Mouse (Mus musculus): ENCODE results near the gene Slc22a5.
"Not testable (repeated sequence)": the region's sequence is repeated elsewhere in the genome, so short reads cannot be mapped to it uniquely, and the experiment has no call there.

Gene Slc22a5

DNA sequence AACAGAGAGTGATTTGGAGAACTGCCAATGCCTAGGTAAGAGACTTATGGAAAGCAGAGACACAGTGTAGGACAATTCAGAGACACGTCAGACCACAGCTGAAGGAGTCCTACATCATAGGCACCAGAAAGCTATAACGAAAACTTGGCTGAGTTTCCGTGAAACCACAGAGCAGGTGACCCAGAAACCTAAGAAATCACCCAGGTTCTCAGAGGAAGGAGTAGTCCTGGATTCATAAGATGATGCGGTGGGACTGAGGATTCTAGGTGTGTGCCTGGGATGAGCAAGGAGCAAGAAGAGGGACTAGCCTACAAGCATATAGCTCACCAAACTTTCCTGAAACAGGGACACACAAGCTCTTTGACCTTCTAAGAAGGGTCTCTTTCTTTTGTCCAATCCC is 3.2 kb downstream of the Slc22a5 start:
- DNase-seq (ENCODE audit: low spot score in 2 of 2): no peak

DNA sequence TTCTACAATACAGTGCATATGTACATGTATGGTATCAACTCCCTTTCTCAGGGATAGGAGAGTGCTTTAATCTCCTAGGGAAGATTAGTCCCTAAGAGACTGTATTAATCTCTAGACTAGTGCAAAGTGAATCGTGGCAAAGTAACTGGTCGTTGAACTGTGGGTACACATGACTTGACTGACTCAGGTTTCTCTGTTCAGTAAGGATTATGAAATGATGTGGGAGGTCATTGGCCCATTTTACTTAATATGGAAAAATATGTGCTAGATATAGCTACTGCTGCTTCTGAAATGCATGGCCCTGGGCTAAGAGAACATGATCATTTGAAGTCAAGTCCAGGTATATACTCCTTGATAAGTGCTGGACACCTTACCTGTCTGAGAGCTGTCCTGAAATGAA is 8.2 kb downstream of the Slc22a5 start:
- DNase-seq (ENCODE audit: low spot score in 2 of 2): no peak

DNA sequence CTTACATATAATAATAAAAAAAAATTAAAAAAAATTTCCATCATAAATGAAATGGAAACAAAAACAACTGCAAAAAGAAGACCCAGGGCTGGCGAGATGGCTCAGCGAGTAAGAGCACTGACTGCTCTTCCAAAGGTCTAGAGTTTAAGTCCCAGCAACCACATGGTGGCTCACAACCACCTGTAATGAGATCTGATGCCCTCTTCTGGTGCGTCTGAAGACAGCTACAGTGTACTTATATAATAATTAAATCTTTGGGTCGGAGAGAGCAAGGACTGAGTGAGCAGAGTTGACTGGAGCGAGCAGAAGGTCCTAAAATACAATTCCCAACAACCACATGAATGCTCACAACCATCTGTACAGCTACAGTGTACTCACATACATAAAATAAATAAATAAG is 13.4 kb downstream of the Slc22a5 start:
- not testable (repeated sequence) for DNase-seq (ENCODE audit: low spot score in 2 of 2)

DNA sequence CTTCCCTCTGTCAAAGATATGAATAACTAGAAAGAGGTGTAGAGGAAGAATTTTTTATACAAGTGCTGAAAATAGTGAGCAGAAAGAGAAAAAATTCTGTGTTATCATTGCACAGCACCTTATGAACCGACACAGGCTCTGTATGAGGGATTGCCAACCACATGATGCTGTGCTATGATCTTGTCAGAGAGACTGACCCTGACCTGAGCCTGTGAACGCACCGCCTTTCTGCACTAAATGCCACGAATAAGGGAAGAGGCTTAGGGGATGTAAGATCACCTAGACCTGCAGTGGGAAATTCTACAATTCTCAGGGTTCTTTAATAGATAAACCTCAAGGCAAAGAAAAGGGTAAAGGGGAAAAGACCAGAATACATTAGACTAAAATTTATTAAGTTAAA is 15.0 kb downstream of the Slc22a5 start:
- no peak for DNase-seq (ENCODE audit: low spot score in 2 of 2)

DNA sequence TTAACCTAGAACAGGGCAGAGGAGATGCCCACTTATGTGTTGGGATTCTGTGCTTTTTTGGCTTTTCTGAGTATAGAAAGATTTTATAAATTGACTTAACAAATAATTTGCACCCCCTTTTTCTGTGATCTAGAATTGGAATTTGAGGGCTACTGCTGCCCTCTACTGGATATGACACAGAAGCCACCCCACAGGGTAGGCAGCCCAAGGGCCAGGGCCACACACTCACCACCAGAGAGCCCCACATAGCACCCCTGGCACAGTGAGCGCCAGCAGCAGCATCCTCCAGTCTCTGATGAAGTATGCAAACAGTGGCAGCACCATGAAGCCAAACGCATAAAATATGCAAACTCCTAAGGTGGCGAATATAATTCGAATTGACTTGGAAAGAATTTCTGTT is 16.8 kb downstream of the Slc22a5 start:
- DNase-seq (ENCODE audit: low spot score in 2 of 2): peak; percentile 20 to 55

DNA sequence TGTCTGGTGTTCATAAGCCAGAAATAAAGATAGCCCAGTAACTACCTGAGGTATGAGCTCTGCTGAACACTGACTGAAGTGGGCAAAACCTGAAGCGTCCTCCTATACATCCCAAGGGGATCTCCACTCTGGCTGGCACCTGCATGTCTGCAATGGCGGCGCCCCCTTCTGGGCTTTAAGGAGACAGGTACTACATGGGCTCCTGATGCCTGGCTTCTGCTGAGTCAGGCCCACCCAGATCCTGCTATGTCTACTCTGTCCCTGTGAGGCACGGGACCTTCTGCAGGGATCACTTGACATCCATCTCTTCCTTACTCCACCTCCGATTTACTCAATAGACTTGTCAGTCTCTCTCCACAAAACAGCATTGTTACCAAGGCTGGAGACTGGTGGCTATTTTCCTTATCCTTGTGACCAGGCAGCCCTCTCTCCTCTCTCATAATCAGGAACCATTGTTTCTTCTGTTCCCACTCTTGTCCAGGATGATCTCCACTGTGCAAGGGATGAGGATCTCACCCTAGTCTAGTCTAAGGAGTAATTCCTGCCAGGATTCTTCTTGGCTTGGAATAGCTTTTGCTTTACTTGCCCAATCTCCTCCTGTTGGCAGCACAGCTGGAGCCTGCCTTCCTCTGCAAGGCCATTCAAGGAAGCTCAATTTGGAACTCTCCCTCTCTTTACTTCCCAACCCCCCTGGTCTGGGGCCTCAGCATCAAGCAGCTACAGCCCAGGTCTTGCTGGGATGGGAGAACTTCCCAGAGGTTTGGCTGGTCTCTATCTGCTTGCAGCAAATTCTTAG is 17.4 kb downstream of the Slc22a5 start:
- DNase-seq (ENCODE audit: low spot score in 2 of 2): not testable (repeated sequence)

DNA sequence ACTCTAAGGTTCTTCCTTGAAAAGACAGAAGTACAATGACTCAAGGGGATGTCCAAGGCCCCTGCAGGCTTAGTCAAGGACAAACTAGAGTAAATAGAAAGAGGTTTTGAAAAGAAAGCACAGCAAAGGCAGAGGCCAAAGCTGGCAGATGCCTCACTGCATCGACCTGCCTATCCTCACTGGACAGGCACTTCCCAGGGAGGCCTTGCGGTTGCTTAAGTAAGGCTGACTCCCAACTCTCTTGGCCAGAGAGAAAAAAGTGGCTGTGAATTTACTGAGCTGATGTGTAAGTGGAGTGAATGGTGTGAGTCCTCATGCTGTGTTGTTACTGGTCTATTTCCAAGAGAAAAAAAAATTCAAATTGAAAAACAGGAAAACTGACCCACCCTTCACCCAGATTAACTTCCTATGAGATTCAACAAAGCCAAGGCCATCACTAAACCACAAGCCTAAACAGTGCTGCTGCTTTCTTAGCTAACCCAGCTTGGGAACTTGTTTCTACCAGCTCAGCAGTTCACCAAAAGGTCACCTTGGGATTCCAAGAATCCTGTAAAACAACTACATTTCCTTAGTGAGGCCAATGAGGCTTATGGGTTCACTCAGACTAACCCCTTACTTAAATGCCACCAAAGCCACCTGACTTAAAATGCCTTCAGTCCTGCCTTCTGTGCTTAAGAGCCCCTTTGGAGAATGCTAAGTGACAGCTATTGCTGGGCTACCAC is 19.5 kb downstream of the Slc22a5 start:
- no peak for DNase-seq (ENCODE audit: low spot score in 2 of 2)

DNA sequence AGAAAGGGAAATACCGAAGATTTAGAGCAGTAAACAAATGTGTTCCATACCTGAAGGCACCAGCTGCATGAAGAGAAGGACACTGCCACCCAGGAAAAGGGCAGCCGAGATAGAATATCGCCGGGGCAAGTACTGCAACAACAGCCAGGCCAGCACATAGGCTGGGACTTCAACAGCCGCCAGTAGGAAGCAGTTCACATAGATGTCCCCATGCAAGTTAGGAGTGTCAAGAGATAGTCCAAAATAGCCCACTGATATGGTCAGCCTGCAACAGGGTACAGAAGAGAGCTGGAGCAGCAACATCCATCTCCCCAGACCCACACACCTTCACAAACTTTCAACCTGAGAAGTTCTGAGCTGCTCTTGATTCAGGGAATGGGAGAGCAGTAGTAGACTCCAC is 22.3 kb downstream of the Slc22a5 start:
- no peak for DNase-seq (ENCODE audit: low spot score in 2 of 2)

DNA sequence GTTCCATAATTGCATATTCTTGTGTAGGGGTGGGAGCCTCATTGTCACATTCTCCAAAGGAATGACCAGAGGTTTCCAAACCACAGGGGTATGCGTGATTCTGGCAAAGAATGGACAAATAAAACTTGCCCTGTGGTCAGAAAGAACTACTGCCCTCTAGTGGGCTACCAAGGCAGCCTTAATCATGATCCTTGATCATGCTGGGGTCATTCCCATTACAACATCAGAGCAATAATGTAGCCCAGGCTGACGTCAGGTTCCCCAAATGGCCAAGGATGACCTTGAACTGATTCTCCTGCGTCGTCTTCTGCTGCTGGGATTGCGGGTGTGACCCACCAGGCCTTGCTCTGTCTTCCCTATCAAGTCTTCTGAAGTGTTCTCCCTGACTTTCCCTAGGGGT is 23.1 kb downstream of the Slc22a5 start:
- not testable (repeated sequence) for DNase-seq (ENCODE audit: low spot score in 2 of 2)

DNA sequence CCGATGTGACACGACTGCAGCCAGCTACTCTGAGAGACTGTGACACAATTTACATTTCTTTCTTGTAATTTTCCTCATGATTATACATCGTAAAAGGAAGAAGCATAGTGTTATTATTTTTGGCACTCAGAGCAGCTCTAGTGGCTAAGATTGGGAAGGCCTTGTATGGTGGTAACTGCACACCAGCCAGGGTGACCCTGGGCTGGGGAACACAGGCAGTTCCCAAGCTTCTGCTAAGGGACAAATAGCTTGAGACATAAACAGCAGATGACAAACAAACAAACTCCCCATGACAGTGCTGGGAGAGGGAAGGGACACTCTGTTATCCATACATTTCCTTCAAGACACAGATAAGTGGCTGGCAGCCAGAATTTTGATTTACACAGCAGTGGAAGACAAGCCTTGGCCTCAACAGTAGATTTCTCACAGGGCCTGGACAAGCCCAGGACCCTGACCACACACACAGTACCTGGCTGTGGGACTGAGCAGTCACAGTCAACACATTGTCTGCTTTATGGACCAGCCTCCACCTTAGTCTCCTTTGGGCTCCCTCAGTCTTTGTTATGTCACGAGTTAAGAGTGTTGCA is 26.6 kb downstream of the Slc22a5 start:
- DNase-seq (ENCODE audit: low spot score in 2 of 2): not testable (repeated sequence)

DNA sequence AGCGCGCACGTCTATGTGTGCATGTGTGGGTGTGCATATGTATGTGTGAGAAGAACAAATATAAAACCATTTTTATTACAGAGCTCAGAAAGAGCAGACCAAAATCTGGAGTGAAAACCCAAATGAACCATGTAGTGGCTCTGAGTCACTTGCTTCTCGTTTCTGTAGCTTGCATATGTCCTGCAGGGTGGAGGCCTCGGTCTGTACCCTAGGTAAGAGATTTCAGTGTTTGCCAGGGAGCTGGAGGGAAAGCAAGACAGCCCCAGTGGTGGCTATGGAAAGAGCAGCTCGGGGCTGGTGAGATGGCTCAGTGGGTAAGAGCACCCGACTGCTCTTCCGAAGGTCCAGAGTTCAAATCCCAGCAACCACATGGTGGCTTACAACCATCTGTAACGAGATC is 30.5 kb downstream of the Slc22a5 start:
- not testable (repeated sequence) for DNase-seq (ENCODE audit: low spot score in 2 of 2)

DNA sequence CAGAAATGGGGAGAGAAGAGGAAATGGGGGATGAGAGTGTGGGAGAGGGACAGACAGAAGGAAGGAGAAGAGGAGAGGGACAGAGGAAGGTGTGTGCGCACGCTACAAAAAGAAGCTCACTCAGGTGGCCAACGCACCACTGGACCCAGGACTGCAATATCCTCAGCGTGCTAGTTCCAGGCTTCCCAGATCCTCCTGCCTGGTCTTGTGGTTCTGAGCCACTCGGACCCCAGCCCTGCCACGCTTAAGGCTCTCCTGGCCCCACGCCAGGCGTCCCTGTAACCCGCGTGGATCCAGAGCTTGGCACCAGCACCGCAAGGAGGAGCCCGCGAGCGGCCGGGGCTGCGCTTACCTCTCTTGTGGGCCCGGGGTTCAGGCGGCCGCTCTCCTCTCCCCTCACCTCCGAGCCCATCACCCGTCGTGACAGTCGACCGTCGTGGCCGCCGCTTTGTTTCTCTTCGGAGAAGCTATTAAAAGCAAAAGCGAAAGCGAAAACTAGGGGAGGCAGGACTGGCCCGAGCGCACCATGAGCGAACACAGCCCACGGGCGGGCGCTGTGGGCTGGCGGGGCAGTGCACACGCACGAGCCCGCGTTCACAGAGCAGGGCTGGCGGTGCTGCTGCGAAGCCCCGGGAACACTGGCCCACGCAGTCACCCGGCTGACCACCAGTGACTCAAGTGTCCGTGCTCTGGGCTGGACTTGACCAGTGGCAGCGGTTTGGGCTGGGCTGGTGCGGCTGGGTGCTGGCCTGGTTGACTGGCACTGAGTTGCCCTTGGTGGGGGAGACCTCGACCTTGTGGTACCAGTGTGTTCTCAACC is 32.5 kb downstream of the Slc22a5 start, which contains the start of gene Gm12216:
TSS of gene Gm12216 (minus strand) at position 496 of the 820 bp plus-strand sequence.
- peak in 1 of 2 experiments; percentile 34 for DNase-seq (ENCODE audit: low spot score in 2 of 2)

DNA sequence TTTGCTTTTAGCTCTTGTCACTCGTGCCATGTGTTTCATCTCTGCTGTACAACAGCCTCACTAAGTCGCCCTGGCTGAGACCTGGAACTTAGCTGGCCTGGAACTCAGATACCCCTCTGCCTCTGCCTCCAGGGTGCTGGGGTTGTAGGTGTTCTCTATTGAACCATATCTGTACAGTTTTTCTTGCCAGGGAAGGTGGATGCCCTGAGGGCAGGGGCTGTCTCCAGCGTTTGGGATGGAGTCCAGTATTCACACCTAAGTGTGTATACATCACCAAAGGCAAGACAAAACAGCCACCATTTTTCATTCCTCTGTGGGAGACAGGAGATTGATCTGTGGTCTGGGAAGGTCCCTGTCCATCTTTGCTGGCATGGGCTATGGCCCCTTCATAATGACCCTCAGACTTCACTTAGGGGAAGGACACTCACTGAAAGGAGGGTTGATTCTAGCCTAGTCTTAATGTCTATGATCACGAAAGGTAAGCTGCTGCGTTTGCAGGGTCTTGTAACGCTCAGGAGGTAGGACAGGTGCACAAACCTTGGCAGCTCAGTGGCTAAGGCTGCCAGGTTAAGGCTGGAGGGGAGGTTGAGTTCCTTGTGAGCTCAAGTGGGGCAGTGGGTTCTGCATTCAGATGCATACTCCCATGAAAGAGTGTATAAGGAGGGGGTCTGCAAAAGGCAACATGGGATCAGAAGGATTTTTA is 33.3 kb downstream of the Slc22a5 start:
- DNase-seq (ENCODE audit: low spot score in 2 of 2): no peak

DNA sequence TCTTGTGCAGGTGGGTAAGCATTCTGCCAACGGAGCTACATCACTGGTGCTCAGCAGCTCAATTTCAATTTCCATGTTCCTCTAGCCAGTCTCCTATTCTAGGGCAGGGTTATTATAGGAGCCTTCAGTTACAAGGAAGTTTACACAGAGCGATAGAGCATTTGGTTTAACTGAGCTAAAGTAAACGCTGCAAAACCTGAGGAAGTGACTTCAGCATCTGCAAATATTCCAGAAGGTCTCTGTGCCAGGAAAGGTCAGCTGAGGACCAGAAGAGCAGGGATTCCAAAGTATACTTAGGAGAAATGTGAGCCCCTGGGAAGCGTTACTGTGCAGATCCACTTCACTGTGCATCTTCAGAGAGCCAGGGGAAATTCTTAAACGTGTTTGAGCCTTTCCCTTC is 37.8 kb downstream of the Slc22a5 start:
- DNase-seq (ENCODE audit: low spot score in 2 of 2): no peak

DNA sequence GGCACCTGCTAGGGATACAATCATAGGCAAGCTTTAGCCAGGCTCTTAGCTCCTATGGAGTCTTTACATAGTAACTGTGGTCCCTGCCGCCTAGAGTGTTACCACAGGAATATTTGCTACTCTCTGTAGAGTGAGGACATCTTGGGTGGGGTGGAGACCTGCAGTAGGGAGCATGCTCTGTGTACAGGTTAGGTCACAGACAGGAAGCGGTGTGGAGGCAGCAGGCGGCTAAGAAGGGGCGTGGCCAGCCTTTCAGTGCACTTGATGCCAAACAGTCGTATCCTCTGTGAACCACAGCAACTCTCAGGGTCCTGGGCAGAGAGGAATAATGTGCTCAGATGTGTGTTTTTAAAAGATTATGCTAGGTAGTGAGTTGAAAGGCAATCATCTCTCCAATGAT is 39.7 kb downstream of the Slc22a5 start:
- peak; percentile 73 to 77 for DNase-seq (ENCODE audit: low spot score in 2 of 2)

DNA sequence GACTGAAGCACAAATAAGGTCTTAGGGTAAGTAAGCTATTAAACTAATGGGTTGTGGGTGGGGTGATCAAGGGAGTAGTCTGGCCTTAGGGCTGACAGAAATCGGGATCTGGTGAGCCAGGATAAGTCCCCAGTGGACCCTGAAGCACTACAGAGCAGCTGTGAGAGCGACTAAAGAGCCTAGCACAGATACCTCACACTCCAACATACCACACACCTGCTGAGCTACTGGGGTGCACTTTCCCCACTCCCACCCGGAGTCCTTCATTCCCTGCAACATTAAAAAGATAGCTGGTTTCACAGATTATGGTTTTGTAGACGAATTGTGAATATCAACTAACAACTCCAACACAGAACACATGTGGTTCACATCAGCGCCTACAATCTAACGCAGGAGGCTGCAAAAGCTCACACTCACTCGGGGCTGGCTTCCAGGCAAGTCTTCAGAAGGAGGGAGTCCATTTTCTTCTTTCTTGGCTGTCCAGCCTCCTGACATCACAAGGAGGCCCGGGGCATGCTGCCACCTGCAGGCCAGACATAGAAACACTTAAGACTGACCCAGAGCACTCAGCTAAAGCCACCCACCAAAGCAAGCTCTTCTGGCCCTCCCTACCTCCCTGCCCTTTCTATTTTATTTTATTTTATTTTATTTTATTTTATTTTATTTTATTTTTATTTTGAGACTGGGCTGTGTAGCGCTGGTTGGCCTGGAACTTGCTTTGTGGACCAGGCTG is 41.7 kb downstream of the Slc22a5 start:
- peak in 1 of 2 experiments; percentile 60 for DNase-seq (ENCODE audit: low spot score in 2 of 2)

DNA sequence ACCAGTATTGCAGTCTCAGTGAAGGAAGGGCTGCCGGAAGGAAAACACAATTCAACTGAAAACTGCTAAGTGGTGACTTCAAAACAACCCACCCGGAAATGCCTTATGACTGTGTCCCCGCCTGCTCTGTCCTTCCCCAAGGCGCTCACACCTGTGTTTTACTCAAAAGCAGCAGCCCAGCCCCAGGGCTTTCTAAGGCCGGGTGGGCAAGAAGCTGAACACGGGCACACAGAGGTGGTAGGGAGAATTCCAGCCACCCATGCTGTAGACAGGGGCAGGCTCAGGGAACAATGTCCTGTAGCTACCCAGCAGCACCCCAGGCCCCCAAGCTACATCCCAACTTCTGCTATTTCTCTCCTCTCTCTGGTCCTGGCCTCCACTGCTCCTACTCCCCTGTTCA is 45.8 kb downstream of the Slc22a5 start:
- peak; percentile 71 to 75 for DNase-seq (ENCODE audit: low spot score in 2 of 2)

DNA sequence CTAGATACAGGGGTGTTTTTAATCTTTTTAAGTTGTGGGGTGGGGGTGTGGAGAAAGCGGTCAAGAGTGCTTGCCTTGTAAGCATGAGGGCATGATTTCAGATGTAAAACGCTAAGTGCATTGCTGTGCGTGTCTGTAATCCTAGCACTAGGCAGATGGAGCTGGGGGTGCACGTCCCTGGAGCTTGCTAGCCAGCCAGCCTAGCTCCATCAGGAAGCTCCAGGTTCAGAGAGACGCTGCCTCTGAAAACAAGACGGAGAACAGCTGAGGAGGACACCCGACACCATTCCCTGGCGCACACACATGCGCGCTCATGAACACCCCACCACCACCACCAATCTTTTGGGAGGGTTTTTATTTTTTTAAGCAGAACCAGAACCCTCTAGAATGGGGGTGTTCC is 48.4 kb downstream of the Slc22a5 start:
- DNase-seq (ENCODE audit: low spot score in 2 of 2): no peak

DNA sequence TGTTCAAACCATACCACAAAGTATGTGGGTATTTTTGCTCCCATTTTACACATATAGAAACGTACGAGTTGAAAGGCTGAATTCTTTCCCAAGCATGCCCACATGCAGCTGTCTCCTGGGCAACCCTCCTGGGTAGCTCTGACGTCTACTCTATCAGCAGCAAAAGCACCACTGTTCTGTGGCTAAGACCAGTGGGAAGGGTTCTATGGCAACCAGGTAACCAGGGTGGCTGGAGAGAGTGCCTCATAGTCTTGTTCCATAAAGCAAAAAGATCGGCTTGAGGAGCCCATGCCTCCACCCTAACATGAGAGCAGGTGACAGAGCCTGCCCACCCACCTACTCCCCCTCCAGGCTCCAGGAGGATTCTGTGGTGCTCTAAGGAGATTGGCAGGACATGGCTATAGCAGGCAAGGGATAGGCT is 49.3 kb downstream of the Slc22a5 start:
- DNase-seq (ENCODE audit: low spot score in 2 of 2): no peak

DNA sequence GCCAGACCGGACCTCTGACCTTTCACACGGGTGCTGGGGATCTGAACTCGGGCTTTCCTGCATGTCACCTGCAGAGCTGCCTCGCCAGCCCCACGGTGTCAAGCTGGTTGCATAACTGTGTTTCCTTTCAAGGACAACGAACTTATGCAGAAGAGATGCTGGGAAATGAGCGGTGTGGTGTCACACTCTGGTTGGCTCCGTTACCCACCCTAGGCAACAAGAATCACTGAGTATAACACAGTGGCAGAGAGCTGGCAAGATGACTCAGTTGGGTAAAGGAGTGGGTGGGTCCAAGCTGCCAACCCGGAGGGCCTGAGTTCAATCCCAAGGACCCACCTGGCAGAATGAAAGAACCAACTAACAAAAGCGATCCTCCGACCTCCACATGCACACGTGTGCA is 49.9 kb downstream of the Slc22a5 start:
- DNase-seq (ENCODE audit: low spot score in 2 of 2): no peak
